Mouse (Mus musculus): Measurements from ENCODE around the gene Vstm5. TPM values are rescaled to one million over a fixed set of nuclear protein-coding genes. Genes with fewer than 3 reads are reported as not detected.

The Vstm5 gene
- polyA plus RNA-seq, 1 experiment from 2014 or later = 2.6 TPM

DNA sequence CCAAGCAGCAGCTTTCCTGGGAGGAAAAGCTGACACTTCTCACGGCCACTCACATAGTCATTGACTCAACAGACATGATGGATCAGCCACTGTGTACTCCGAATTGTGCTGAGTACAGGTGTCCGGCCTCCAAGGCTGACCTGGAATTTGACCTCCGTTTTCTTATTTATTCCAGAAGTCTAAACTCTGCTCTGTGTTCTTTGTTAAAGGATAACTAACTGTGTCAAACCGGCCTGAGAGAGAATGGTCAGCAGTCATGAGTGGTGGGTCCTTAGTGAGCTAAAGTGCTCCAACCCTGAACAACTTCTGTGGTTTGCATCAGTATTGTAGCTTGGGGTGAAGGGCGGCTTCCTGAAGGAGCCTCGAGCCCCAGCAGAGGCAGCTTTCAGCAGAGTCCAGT lies 13.4 kb downstream of the Vstm5 start:
- H3K36me3 ChIP-seq (ENCODE audit: insufficient read depth, low read length) = no peaks in the 10 kb centered on the region
- no peaks in the 10 kb centered on the region for H3K27me3 ChIP-seq (replicated peaks; ENCODE audit: insufficient read depth, low read length)
- no peak overlapping the region for H3K4me3 ChIP-seq (ENCODE audit: low read depth, low read length)
- no peak for DNase-seq (ENCODE audit: low spot score)
- no peak for TF ChIP-seq CTCF (IDR thresholded peaks at IDR 0.05)
- TF ChIP-seq EP300 (IDR thresholded peaks at IDR 0.05) = no peak
- no peak for ATAC-seq
- 55% methylated on average over 7 of the region's 7 CpGs for WGBS
- no peak overlapping the region for H3K9ac ChIP-seq (replicated peaks; ENCODE audit: low read depth)
- no peak overlapping the region for H3K27ac ChIP-seq (ENCODE audit: low read length)
- H3K4me1 ChIP-seq (ENCODE audit: insufficient read depth, low read depth, low read length) = no peaks in the 10 kb centered on the region
- no peak overlapping the region for H3K4me2 ChIP-seq (replicated peaks; ENCODE audit: low read depth, low read length)
- no peaks in the 10 kb centered on the region for H3K9me3 ChIP-seq (ENCODE audit: low read length)

DNA sequence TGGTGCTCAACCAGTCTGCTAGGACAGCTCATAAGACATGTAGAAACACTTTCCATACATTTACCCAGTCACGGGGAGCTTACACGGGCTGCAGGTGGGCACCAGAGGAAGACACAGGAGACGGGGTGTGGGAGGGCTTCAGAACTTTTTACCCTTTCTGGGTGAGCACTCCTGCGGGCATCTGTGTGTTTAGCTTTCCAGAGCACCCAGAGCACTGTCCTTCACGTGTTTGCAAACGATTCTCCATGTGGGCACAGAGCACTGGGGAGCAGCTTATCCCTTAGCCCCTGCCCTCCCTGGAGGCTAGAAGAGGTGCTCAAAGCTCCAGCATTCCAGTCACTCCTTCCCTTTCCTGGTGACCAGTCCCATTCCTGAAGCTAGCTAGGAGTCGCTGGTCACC lies 15.7 kb downstream of the Vstm5 start:
- H3K4me3 ChIP-seq (ENCODE audit: low read depth, low read length) = no peak overlapping the region
- no peak overlapping the region for H3K9ac ChIP-seq (replicated peaks; ENCODE audit: low read depth)
- TF ChIP-seq CTCF (IDR thresholded peaks at IDR 0.05) (no peak), EP300 (IDR thresholded peaks at IDR 0.05) (no peak)
- WGBS = 84% methylated on average over 7 of the region's 7 CpGs
- no peaks in the 10 kb centered on the region for H3K36me3 ChIP-seq (ENCODE audit: insufficient read depth, low read length)
- no peaks in the 10 kb centered on the region for H3K9me3 ChIP-seq (ENCODE audit: low read length)
- ATAC-seq (no peak), DNase-seq (ENCODE audit: low spot score) (no peak)
- no peaks in the 10 kb centered on the region for H3K4me1 ChIP-seq (ENCODE audit: insufficient read depth, low read depth, low read length)
- no peaks in the 10 kb centered on the region for H3K27me3 ChIP-seq (replicated peaks; ENCODE audit: insufficient read depth, low read length)
- H3K27ac ChIP-seq (ENCODE audit: low read length) = no peak overlapping the region
- H3K4me2 ChIP-seq (replicated peaks; ENCODE audit: low read depth, low read length) = no peak overlapping the region

DNA sequence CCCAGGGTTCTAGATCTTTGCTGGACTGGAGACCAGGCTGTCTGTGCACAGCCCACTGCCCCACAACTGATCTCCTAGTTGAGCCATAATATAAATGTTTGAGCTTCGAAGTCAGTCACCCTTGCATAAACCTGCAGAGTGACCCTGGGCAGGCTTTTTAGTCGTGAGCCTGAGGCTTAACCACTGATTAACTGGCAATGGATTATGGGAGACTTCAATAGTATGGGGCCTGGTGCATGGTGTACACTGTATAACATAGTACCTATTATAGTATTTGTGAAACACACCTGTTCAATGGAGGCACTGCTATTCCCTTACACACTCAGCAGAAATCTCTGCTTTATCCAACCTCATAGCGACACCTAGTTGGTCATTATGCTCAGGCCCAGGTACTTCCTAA lies 17.4 kb downstream of the Vstm5 start:
- Histone ChIP-seq H3K4me1 (ENCODE audit: insufficient read depth, low read depth, low read length) (no peaks in the 10 kb centered on the region), H3K9me3 (ENCODE audit: low read length) (no peaks in the 10 kb centered on the region), H3K4me3 (ENCODE audit: low read depth, low read length) (no peak overlapping the region), H3K36me3 (ENCODE audit: insufficient read depth, low read length) (peaks cover 5% of the 10 kb centered on the region; the same call in 1 of the 2 replicates), H3K27ac (ENCODE audit: low read length) (no peak overlapping the region), H3K4me2 (replicated peaks; ENCODE audit: low read depth, low read length) (no peak overlapping the region), H3K27me3 (replicated peaks; ENCODE audit: insufficient read depth, low read length) (no peaks in the 10 kb centered on the region), H3K9ac (replicated peaks; ENCODE audit: low read depth) (no peak overlapping the region)
- DNase-seq (ENCODE audit: low spot score) (no peak), ATAC-seq (no peak)
- WGBS = 74% methylated on average over 3 of the region's 3 CpGs
- TF ChIP-seq EP300 (IDR thresholded peaks at IDR 0.05) (no peak), CTCF (IDR thresholded peaks at IDR 0.05) (no peak)

DNA sequence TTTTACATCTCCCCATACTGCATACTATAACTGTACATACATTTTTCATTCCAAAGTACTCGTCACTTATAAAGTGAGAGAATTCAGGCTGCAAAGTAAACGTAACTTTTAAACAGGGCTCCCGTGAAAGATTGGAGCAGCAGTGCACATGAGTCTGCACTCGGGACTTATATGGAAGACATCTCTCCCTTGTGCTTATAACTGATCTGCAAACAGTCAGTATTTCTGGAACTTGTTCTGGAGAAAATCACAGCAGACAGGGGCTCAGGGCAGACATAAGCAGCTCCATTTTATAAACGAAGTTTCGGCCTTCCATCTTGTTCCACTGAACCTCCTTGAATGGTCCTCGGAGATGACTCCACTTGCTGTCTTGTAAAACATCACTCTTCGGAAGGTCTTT lies 23.1 kb downstream of the Vstm5 start:
- ATAC-seq (no peak), DNase-seq (ENCODE audit: low spot score) (no peak)
- no peaks in the 10 kb centered on the region for H3K27me3 ChIP-seq (replicated peaks; ENCODE audit: insufficient read depth, low read length)
- H3K4me1 ChIP-seq (ENCODE audit: insufficient read depth, low read depth, low read length) = no peaks in the 10 kb centered on the region
- no peak overlapping the region for H3K4me3 ChIP-seq (ENCODE audit: low read depth, low read length)
- TF ChIP-seq CTCF (IDR thresholded peaks at IDR 0.05) (no peak), EP300 (IDR thresholded peaks at IDR 0.05) (no peak)
- H3K36me3 ChIP-seq (ENCODE audit: insufficient read depth, low read length) = peaks cover 42% of the 10 kb centered on the region
- H3K9me3 ChIP-seq (ENCODE audit: low read length) = no peaks in the 10 kb centered on the region
- no peak overlapping the region for H3K27ac ChIP-seq (ENCODE audit: low read length)
- WGBS = 83% methylated on average over 8 of the region's 8 CpGs
- H3K9ac ChIP-seq (replicated peaks; ENCODE audit: low read depth) = no peak overlapping the region
- no peak overlapping the region for H3K4me2 ChIP-seq (replicated peaks; ENCODE audit: low read depth, low read length)

DNA sequence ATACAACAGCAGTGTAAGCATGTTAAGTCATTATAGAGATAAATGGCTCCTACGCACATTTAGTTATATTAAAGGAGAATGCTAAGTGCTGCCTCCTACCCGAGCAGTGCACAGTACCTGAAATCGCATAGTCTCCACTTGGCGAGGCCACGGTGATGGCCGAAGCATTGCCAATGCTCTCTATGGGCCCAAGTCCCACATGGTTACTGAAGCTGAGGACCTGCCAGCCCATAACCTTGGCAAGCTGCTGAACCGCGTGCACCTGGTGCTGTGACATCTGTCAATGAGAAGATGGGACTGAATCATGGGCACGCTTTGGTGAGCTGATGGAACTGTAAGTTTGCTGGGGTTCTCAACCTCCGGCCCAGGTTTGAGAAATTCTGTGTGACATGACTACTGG lies 24.6 kb downstream of the Vstm5 start:
- ATAC-seq = no peak
- Histone ChIP-seq H3K27ac (ENCODE audit: low read length) (no peak overlapping the region), H3K36me3 (ENCODE audit: insufficient read depth, low read length) (peaks cover 54% of the 10 kb centered on the region), H3K9me3 (ENCODE audit: low read length) (no peaks in the 10 kb centered on the region), H3K4me3 (ENCODE audit: low read depth, low read length) (no peak overlapping the region), H3K4me1 (ENCODE audit: insufficient read depth, low read depth, low read length) (no peaks in the 10 kb centered on the region), H3K9ac (replicated peaks; ENCODE audit: low read depth) (no peak overlapping the region), H3K27me3 (replicated peaks; ENCODE audit: insufficient read depth, low read length) (no peaks in the 10 kb centered on the region), H3K4me2 (replicated peaks; ENCODE audit: low read depth, low read length) (no peak overlapping the region)
- WGBS = 93% methylated on average over 10 of the region's 10 CpGs
- DNase-seq (ENCODE audit: low spot score) = no peak
- TF ChIP-seq CTCF (IDR thresholded peaks at IDR 0.05) = no peak
- no peak for TF ChIP-seq EP300 (IDR thresholded peaks at IDR 0.05)

DNA sequence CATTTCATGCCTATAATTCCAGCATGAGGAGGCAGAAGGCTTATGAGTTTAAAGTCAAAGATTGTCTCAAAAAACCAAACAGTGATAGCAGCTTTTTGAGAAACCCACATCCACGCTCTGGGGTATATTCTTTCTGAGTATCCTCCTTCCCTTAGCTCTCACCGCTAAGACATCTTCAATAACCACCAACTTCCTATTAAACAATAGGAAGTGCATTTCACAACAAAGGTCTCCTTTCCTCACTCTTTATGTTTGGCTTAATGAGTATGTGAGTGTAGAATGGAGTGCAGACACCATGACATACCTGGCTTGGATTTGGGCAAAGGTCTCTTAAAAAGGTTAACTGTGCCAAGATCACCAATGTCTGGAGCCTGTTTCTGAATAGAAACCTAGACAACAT lies 35.1 kb downstream of the Vstm5 start:
- ATAC-seq (no peak), DNase-seq (ENCODE audit: low spot score) (no peak)
- H3K4me2 ChIP-seq (replicated peaks; ENCODE audit: low read depth, low read length) = no peak overlapping the region
- H3K36me3 ChIP-seq (ENCODE audit: insufficient read depth, low read length) = peaks cover 40% of the 10 kb centered on the region
- 88% methylated on average over 2 of the region's 2 CpGs for WGBS
- no peaks in the 10 kb centered on the region for H3K27me3 ChIP-seq (replicated peaks; ENCODE audit: insufficient read depth, low read length)
- H3K27ac ChIP-seq (ENCODE audit: low read length) = no peak overlapping the region
- H3K9me3 ChIP-seq (ENCODE audit: low read length) = no peaks in the 10 kb centered on the region
- H3K4me3 ChIP-seq (ENCODE audit: low read depth, low read length) = no peak overlapping the region
- no peak overlapping the region for H3K9ac ChIP-seq (replicated peaks; ENCODE audit: low read depth)
- TF ChIP-seq CTCF (IDR thresholded peaks at IDR 0.05) (no peak), EP300 (IDR thresholded peaks at IDR 0.05) (no peak)
- H3K4me1 ChIP-seq (ENCODE audit: insufficient read depth, low read depth, low read length) = no peaks in the 10 kb centered on the region; the same call in 1 of the 2 replicates

DNA sequence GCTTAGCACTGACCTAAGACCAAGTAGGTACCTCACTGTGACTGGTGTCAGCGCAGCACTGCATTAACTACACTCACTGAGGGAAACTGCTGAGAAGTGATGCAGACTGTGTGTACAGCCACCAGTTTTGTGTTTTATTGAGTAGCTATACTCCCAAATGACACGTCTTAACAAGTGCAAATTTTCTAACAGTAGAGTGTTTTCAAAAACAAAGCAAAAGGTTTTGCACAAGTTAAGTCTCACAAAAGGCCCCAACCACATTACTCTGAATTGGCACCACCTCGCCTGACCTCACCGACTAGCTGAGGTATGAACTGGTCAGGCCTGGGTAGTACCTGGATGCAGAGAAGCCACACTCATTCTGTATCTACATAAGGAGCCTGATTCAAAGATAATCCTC lies 38.0 kb downstream of the Vstm5 start:
- no peak for DNase-seq (ENCODE audit: low spot score)
- 93% methylated on average over 4 of the region's 4 CpGs for WGBS
- TF ChIP-seq CTCF (IDR thresholded peaks at IDR 0.05) (no peak), EP300 (IDR thresholded peaks at IDR 0.05) (no peak)

More for the DNA sequence above, 38.0 kb downstream of the Vstm5 start:
- ATAC-seq = no peak
- no peaks in the 10 kb centered on the region for H3K9me3 ChIP-seq (ENCODE audit: low read length)
- peaks cover 18% of the 10 kb centered on the region for H3K36me3 ChIP-seq (ENCODE audit: insufficient read depth, low read length)
- H3K4me2 ChIP-seq (replicated peaks; ENCODE audit: low read depth, low read length) = no peak overlapping the region
- H3K4me1 ChIP-seq (ENCODE audit: insufficient read depth, low read depth, low read length) = peaks cover 8% of the 10 kb centered on the region; the same call in 1 of the 2 replicates
- H3K4me3 ChIP-seq (ENCODE audit: low read depth, low read length) = no peak overlapping the region
- H3K27me3 ChIP-seq (replicated peaks; ENCODE audit: insufficient read depth, low read length) = no peaks in the 10 kb centered on the region
- H3K27ac ChIP-seq (ENCODE audit: low read length) = no peak overlapping the region
- no peak overlapping the region for H3K9ac ChIP-seq (replicated peaks; ENCODE audit: low read depth)
